Mouse (Mus musculus) embryonic facial prominence, embryonic 11.5 days (tissue): Measurements from ENCODE around the gene Arhgap21. TPM values are rescaled to one million over a fixed set of nuclear protein-coding genes. Genes with fewer than 3 reads are reported as not detected.
A peak's percentile ranks its signal among the peaks of the same experiment; 100 is the strongest.

Experiments
- ATAC-seq: fragments of 200-750 bp; cut with Nextera tagmentation; replicated peaks from 2 replicates; pipeline ENCODE4 v1.8.0; 2017; ENCODE audit warnings: low read depth; ENCODE audit not compliant: insufficient number of reproducible peaks, low FRiP score, low TSS enrichment
- DNase-seq: peaks from one replicate; pipeline ENCODE4 v3.0.0-alpha.2; 2015; ENCODE audit warnings: low spot score
- H3K27ac ChIP-seq: fragments of 300-500 bp; sonication (generic); replicated peaks from 2 replicates; pipeline ENCODE4 v1.5.1; 2014; ENCODE audit warnings: mild to moderate bottlenecking, low read depth, low read length, control low read depth
- H3K27me3 ChIP-seq: fragments of 300-500 bp; sonication (generic); 2 replicates; pipeline ENCODE4 v1.6.1; 2014; ENCODE audit warnings: mild to moderate bottlenecking, low read length, moderate library complexity, mixed read lengths; ENCODE audit not compliant: control insufficient read depth, insufficient read depth
- H3K36me3 ChIP-seq: fragments of 300-500 bp; sonication (generic); replicated peaks from 2 replicates; pipeline ENCODE4 v1.6.1; 2014; ENCODE audit warnings: low read depth, mild to moderate bottlenecking, low read length, moderate library complexity, mixed read lengths; ENCODE audit not compliant: control insufficient read depth, insufficient read depth
- H3K4me1 ChIP-seq: fragments of 300-500 bp; sonication (generic); 2 replicates; pipeline ENCODE4 v1.6.1; 2014; ENCODE audit warnings: low read length, mixed read lengths; ENCODE audit not compliant: control insufficient read depth, insufficient read depth
- H3K4me2 ChIP-seq: fragments of 300-500 bp; sonication (generic); 2 replicates; pipeline ENCODE4 v1.6.1; 2014; ENCODE audit warnings: low read depth, mild to moderate bottlenecking, control low read depth, low read length, moderate library complexity
- H3K4me3 ChIP-seq: fragments of 300-500 bp; sonication (generic); 2 replicates; pipeline ENCODE4 v1.5.1; 2014; ENCODE audit warnings: low read depth, low read length, control low read depth
- H3K9ac ChIP-seq: fragments of 300-500 bp; sonication (generic); replicated peaks from 2 replicates; pipeline ENCODE4 v1.6.1; 2014; ENCODE audit warnings: mild to moderate bottlenecking, control low read depth, low read length
- H3K9me3 ChIP-seq: fragments of 300-500 bp; sonication (generic); replicated peaks from 2 replicates; pipeline ENCODE4 v1.6.1; 2016; ENCODE audit warnings: mild to moderate bottlenecking, low read length, inconsistent platforms, mixed read lengths; ENCODE audit not compliant: control insufficient read depth
- WGBS: fragments of 180-500 bp; shearing (Covaris S2); extraction: QIAGEN DNeasy Blood & Tissue Kit; methylation state at CpG from one replicate; pipeline ENCODE4 v1.1.7; 2014; 5-methylcytosine and 5-hydroxymethylcytosine counted together
- polyA plus RNA-seq: library from polyadenylated mRNA; unstranded; fragments of >200 nt; fragmentation: Nextera tagmentation; extraction: Ambion mirVana; gene quantifications from 2 replicates; pipeline ENCODE4 v1.2.1, GENCODE M21; 2014

Arhgap21 gene
- polyA plus RNA-seq, 1 experiment from 2014 or later = 23.8 TPM

DNA sequence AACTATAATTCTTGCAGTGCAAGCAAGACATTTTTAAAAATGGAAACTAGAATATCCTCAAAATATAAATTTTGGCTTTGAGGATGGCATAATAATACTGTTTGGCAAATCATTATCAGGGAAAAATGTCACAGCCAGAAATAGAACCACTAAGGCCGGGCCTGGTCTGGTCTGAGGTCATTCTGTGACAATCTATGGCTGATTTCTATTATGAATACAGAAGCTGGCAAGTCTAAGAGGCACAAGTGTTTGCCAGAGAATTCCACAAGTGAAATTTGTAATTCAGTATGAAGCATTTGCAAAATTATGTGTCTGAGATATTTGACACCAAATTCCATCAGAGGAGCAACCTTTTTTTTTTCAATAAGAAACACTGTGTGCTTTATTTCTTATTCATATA lies 3.5 kb upstream of the Arhgap21 start:
- Histone ChIP-seq H3K9me3 (no peaks in the 10 kb centered on the region), H3K36me3 (no peaks in the 10 kb centered on the region), H3K27me3 (no peaks in the 10 kb centered on the region), H3K27ac (no peak overlapping the region), H3K4me3 (no peak overlapping the region), H3K9ac (no peak overlapping the region), H3K4me1 (no peaks in the 10 kb centered on the region), H3K4me2 (no peak overlapping the region)
- WGBS = 88% methylated on average over 1 of the region's 1 CpGs
- no peak for ATAC-seq
- DNase-seq = no peak

DNA sequence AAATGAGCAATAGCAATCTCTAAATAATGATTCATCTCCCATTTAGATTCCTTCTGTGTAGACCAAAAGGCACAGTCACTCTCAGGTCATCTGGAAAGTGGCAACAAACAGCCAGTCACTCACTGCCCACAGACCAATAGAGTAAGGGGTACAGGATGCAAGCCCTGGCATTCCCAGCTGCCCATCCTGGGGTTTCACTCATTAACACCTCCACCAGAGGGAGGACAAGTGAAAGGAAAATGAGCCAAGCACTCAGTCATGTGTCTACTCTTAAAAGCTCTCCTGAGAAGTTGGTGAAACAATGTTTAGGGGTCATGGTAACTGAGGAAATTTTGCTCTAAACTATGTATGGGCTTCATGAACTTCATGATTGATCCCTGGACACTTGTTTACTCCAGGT lies 2.9 kb upstream of the Arhgap21 start:
- no peaks in the 10 kb centered on the region for H3K9me3 ChIP-seq

DNA sequence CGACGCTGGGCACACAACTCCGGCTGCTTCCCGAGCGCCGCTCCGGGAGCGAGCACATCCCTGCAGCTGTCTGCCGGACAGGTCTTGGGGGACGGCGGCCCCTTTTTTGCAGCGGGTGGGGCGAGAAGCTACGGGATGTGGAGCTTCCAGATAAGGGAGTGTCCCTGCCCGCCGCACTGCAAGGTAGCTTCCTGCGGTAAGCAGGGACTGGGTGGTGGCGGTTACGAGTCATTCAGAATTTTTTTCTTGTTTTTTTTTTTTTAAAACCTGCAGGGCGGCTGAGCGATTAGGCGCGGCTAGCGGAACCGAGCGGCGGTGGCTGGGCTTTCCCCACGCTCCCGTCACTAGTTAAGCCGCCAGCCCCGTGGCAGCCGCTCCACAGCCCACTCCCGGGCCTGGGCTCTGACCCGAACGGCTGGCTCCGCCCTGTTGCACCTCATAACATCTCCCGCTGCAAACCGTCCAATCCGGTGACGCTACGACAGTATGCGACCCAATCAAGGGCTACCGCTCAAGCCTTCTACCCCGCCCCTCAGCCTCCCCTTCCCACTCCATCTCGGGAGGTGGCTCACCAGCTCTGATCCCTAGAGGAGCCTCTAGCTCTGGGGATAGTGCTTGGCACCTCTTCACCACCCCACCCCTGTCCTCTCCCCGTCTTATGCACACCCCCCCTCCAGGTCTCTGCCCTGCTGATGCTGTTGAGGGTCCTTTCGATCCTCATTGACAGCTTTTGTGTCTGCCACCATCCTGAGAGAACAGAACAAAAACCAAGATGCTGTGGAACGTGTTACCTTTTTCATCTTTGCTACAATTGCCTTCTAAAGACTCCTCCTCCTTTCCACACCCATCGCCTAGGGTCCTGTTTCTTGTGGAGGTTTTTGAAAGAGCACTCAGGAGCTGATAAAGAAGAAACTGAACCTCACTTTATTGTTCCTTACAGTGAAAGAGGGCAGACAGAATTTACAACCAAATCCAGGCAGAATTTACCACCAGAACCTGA lies 820 bp upstream of the Arhgap21 start:
- Histone ChIP-seq H3K4me2 (peak overlapping the region; percentile 79), H3K27me3 (no peaks in the 10 kb centered on the region), H3K9ac (peak overlapping the region; percentile 98), H3K27ac (peak overlapping the region; percentile 96), H3K4me3 (peak overlapping the region; percentile 67), H3K4me1 (no peaks in the 10 kb centered on the region), H3K36me3 (no peaks in the 10 kb centered on the region), H3K9me3 (no peaks in the 10 kb centered on the region)
- under 1% methylated on average over 49 of the region's 49 CpGs for WGBS
- ATAC-seq (peak; percentile 98), DNase-seq (peak; percentile 97)

More for the DNA sequence above, 2.9 kb upstream of the Arhgap21 start:
- Histone ChIP-seq H3K27me3 (no peaks in the 10 kb centered on the region), H3K36me3 (no peaks in the 10 kb centered on the region), H3K9ac (no peak overlapping the region), H3K27ac (no peak overlapping the region), H3K4me2 (no peak overlapping the region), H3K4me1 (no peaks in the 10 kb centered on the region), H3K4me3 (no peak overlapping the region)
- DNase-seq (no peak), ATAC-seq (no peak)

DNA sequence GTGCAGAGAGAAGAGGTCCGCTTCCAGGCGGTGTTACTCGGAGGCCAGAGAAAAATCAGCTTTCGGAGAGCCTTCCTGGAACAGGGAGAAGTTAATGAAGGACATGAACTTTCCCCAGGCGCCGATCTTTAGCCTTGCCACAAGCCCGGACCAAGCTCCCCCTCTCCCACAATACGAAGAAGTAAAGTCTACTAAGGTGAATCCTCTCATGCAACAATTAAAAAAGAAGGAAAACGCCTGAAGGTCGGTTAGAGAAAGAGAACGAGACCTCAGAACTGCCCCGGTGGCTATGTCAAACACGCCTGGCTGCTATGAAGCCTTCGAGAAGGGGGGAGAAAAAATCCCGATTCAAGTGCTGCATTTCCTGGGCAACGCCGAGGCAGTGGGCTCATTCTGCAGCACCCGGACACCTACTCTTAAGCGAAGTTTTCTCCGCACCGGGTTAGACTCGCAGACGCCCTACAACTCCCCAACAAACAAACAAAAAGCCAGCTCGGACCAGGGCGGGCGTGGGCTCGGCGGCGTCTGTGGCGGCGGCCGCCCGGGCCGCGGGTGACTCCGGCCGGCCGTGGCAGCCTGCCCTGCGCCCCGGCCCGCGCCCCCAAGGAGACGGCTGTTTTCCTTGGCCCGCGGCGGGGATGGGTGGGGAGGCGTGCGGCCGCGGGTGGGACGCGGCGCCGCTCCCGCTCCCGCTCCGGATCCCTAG lies 882 bp downstream of the Arhgap21 start:
- Histone ChIP-seq H3K9ac (peak overlapping the region; percentile 98), H3K4me1 (no peaks in the 10 kb centered on the region), H3K27ac (peak overlapping the region; percentile 96), H3K27me3 (no peaks in the 10 kb centered on the region), H3K36me3 (no peaks in the 10 kb centered on the region), H3K4me3 (peak overlapping the region; percentile 67), H3K9me3 (no peaks in the 10 kb centered on the region), H3K4me2 (peak overlapping the region; percentile 79)
- DNase-seq = peak; percentile 63
- ATAC-seq = 0 out of 2 replicates have a peak, but pooled peaks have one; percentile 0
- WGBS = under 1% methylated on average over 53 of the region's 57 CpGs

DNA sequence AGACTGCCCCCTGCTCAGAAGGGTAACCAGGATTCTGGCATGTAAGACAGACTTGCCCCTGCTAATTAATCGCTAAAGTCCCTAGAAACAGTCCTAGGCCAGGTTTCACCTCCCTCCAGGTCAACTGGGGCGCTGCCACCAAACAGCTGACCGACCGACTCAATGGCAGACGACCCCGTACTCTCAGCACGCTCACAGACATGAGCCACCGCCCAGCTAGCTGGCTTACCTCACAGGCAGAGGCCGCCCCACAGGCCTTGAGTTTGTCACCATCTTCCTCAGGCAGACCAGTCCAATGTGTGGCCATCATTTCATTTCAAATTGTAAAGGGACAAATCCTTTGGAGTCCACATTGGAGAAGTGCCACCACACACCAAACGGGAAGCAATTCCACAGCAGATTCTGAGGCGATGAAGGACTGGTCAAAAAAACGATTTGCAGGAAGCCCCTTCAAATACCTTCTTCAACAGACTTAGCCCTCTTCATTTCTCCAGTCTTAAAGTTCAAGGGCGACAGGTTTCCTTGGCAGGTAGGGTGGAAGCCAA lies 1.5 kb downstream of the Arhgap21 start:
- H3K9me3 ChIP-seq = no peaks in the 10 kb centered on the region
- H3K27ac ChIP-seq = no peak overlapping the region
- under 1% methylated on average over 13 of the region's 13 CpGs for WGBS
- H3K4me1 ChIP-seq = no peaks in the 10 kb centered on the region
- peak overlapping the region; percentile 67 for H3K4me3 ChIP-seq
- H3K4me2 ChIP-seq = peak overlapping the region; percentile 79
- ATAC-seq (no peak), DNase-seq (peak; percentile 50)
- H3K36me3 ChIP-seq = no peaks in the 10 kb centered on the region
- H3K27me3 ChIP-seq = no peaks in the 10 kb centered on the region
- H3K9ac ChIP-seq = peak overlapping the region; percentile 98

DNA sequence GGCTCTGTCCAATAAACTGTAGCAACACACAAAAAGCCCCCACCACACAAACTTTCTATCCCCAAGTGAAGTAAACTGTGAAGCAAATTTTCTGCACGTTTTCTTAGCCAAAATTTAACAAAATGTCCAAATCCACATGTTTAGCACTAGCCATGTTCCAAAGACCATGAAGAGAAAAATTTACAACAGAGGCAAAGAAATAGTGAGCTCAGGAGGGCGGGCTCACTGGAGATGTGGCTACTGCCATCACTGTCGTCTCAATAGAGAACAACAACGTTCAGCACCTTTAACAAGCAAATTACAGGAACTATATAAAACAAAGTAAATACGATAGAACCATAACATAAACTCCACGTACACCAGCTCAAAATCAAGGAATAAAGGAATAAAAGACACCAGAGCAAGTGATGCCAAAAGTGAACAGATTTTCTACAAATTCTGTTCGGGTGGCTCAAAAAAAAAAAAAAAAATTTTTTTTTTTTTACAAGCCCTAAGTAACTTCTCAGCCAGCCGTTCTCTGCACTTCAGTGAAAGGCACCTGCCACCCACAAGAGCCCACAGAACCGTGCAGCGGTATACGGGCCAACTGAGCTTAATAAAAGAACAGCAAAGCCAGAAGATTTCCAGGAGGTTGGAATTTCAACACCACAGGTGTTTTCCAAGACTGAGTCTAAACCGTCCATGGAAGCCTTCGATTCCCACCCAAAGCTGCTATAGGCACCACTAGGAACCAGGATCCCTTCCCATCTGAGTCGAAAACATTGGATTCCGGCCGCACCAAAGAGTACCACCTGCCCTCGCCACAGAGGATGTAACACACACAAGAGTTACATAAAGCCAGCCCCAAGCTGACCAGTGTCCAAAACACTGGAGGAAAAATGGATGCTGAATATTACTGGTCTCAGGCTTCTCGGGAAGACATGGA lies 2.2 kb downstream of the Arhgap21 start:
- Histone ChIP-seq H3K27ac (no peak overlapping the region), H3K9ac (peak overlapping the region; percentile 98)
- WGBS = 45% methylated on average over 18 of the region's 18 CpGs

DNA sequence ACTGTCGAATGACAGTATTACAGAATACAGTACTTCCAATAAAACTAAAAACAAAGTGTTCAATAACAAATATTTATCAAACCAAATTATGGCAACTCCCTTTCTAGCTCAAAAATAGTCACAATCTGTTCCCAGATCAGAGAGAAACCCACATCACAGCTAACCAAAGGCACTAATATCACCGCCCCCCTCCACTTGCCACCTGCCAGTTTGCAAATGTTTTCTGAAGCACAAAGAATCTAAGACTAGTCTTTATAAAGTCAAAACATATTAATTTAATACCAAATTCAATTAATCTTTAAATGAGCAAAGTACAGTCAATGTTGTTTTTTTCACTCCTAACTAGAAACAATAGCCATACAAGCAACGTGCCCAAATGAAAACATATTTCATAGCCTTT lies 3.3 kb downstream of the Arhgap21 start:
- H3K4me2 ChIP-seq = no peak overlapping the region
- no peaks in the 10 kb centered on the region for H3K27me3 ChIP-seq
- H3K36me3 ChIP-seq = no peaks in the 10 kb centered on the region
- no peaks in the 10 kb centered on the region for H3K9me3 ChIP-seq
- H3K4me1 ChIP-seq = no peaks in the 10 kb centered on the region
- H3K27ac ChIP-seq = no peak overlapping the region
- DNase-seq = no peak
- H3K4me3 ChIP-seq = peak overlapping the region; percentile 3; the same call in 1 of the 2 replicates
- 89% methylated on average over 3 of the region's 3 CpGs for WGBS
- ATAC-seq = no peak
- H3K9ac ChIP-seq = no peak overlapping the region

More for the DNA sequence above, 2.2 kb downstream of the Arhgap21 start:
- Histone ChIP-seq H3K36me3 (no peaks in the 10 kb centered on the region), H3K4me2 (peak overlapping the region; percentile 79), H3K4me3 (peak overlapping the region; percentile 67), H3K27me3 (no peaks in the 10 kb centered on the region), H3K9me3 (no peaks in the 10 kb centered on the region), H3K4me1 (no peaks in the 10 kb centered on the region)
- ATAC-seq (no peak), DNase-seq (no peak)
